Mouse (Mus musculus): Measurements from ENCODE around the gene Atp6v0a1. TPM values are rescaled to one million over a fixed set of nuclear protein-coding genes. Genes with fewer than 3 reads are reported as not detected.
A peak's percentile ranks its signal among the peaks of the same experiment; 100 is the strongest.

Atp6v0a1 gene
- polyA plus RNA-seq, 1 experiment from 2014 or later, result 26.9 TPM

GRCm38 (mm10) chr11:101086323-101086674, 77.0 kb downstream of the Atp6v0a1 start:
- H3K4me1 ChIP-seq (replicated peaks), result peaks cover 30% of the 10 kb centered on the region
- peaks cover 7% of the 10 kb centered on the region for H3K27me3 ChIP-seq
- peak overlapping the region; percentile 93 for H3K4me2 ChIP-seq
- peak overlapping the region; percentile 85; the same call in 1 of the 2 replicates for H3K9ac ChIP-seq (replicated peaks)
- H3K4me3 ChIP-seq (replicated peaks), result peak overlapping the region; percentile 87
- H3K9me3 ChIP-seq, result no peaks in the 10 kb centered on the region
- 82% methylated on average over 6 of the region's 6 CpGs for WGBS
- no peak for ATAC-seq (ENCODE audit: insufficient number of reproducible peaks, insufficient read depth, low FRiP score, low TSS enrichment, low read depth)
- H3K27ac ChIP-seq, result peak overlapping the region; percentile 83; the same call in 1 of the 2 replicates
- peaks cover 43% of the 10 kb centered on the region for H3K36me3 ChIP-seq

GRCm38 (mm10) chr11:101086756-101087681, 77.8 kb downstream of the Atp6v0a1 start, which contains the start of gene Mlx:
Mlx (plus strand) TSS chr11:101087277.
- Histone ChIP-seq H3K4me3 (replicated peaks) (peak within 1 kb of the TSS; percentile 87), H3K27me3 (no peaks in the 10 kb centered on the region), H3K9me3 (no peaks in the 10 kb centered on the region), H3K27ac (peak within 1 kb of the TSS; percentile 83), H3K9ac (replicated peaks) (peak within 1 kb of the TSS; percentile 85), H3K4me2 (peak within 1 kb of the TSS; percentile 93), H3K36me3 (peaks cover 51% of the 10 kb centered on the region), H3K4me1 (replicated peaks) (peaks cover 30% of the 10 kb centered on the region)
- ATAC-seq (ENCODE audit: insufficient number of reproducible peaks, insufficient read depth, low FRiP score, low TSS enrichment, low read depth), result peak; percentile 75
- WGBS, result 2% methylated on average over 52 of the region's 52 CpGs

- Histone ChIP-seq H3K4me1 (replicated peaks) (peaks cover 30% of the 10 kb centered on the region), H3K27me3 (no peaks in the 10 kb centered on the region), H3K9me3 (no peaks in the 10 kb centered on the region), H3K4me3 (replicated peaks) (peak overlapping the region; percentile 87), H3K36me3 (peaks cover 57% of the 10 kb centered on the region), H3K9ac (replicated peaks) (peak overlapping the region; percentile 85), H3K27ac (peak overlapping the region; percentile 83), H3K4me2 (peak overlapping the region; percentile 93)
- no peak for ATAC-seq (ENCODE audit: insufficient number of reproducible peaks, insufficient read depth, low FRiP score, low TSS enrichment, low read depth)
- WGBS, result 8% methylated on average over 8 of the region's 8 CpGs
Observed at GRCm38 (mm10) chr11:101087682-101088055, 78.4 kb downstream of the Atp6v0a1 start.

GRCm38 (mm10) chr11:101089931-101090330, 80.7 kb downstream of the Atp6v0a1 start:
- no peak for ATAC-seq (ENCODE audit: insufficient number of reproducible peaks, insufficient read depth, low FRiP score, low TSS enrichment, low read depth)
- Histone ChIP-seq H3K36me3 (peaks cover 67% of the 10 kb centered on the region), H3K4me1 (replicated peaks) (peaks cover 33% of the 10 kb centered on the region), H3K27me3 (no peaks in the 10 kb centered on the region), H3K9ac (replicated peaks) (no peak overlapping the region), H3K27ac (no peak overlapping the region), H3K9me3 (no peaks in the 10 kb centered on the region), H3K4me3 (replicated peaks) (no peak overlapping the region), H3K4me2 (no peak overlapping the region)
- 90% methylated on average over 1 of the region's 1 CpGs for WGBS

- Histone ChIP-seq H3K4me2 (peak overlapping the region; percentile 67), H3K4me1 (replicated peaks) (peaks cover 10% of the 10 kb centered on the region), H3K36me3 (peaks cover 79% of the 10 kb centered on the region), H3K27ac (peak overlapping the region; percentile 46; the same call in 1 of the 2 replicates), H3K27me3 (no peaks in the 10 kb centered on the region), H3K9me3 (no peaks in the 10 kb centered on the region), H3K4me3 (replicated peaks) (peak overlapping the region; percentile 72), H3K9ac (replicated peaks) (peak overlapping the region; percentile 64)
- ATAC-seq (ENCODE audit: insufficient number of reproducible peaks, insufficient read depth, low FRiP score, low TSS enrichment, low read depth), result peak; percentile 12; the same call in 1 of the 2 replicates
- under 1% methylated on average over 18 of the region's 18 CpGs for WGBS
Observed at GRCm38 (mm10) chr11:101094930-101095313, 85.7 kb downstream of the Atp6v0a1 start.

GRCm38 (mm10) chr11:101095314-101096024, 86.2 kb downstream of the Atp6v0a1 start, which contains the start of gene Psmc3ip:
Psmc3ip (minus strand) TSS chr11:101095436.
- peak within 1 kb of the TSS; percentile 72 for H3K4me3 ChIP-seq (replicated peaks)

GRCm38 (mm10) chr11:101098231-101098630, 89.0 kb downstream of the Atp6v0a1 start:
- Histone ChIP-seq H3K9ac (replicated peaks) (no peak overlapping the region; the same call in 1 of the 2 replicates), H3K27me3 (no peaks in the 10 kb centered on the region), H3K27ac (no peak overlapping the region), H3K4me1 (replicated peaks) (peaks cover 10% of the 10 kb centered on the region), H3K4me3 (replicated peaks) (no peak overlapping the region), H3K4me2 (no peak overlapping the region), H3K9me3 (no peaks in the 10 kb centered on the region), H3K36me3 (peaks cover 76% of the 10 kb centered on the region)
- ATAC-seq (ENCODE audit: insufficient number of reproducible peaks, insufficient read depth, low FRiP score, low TSS enrichment, low read depth), result no peak
- WGBS, result 90% methylated on average over 8 of the region's 8 CpGs

More at GRCm38 (mm10) chr11:101095314-101096024, 86.2 kb downstream of the Atp6v0a1 start, which contains the start of gene Psmc3ip:
- Histone ChIP-seq H3K4me1 (replicated peaks) (peaks cover 10% of the 10 kb centered on the region), H3K9me3 (no peaks in the 10 kb centered on the region), H3K27me3 (no peaks in the 10 kb centered on the region), H3K36me3 (peaks cover 79% of the 10 kb centered on the region), H3K9ac (replicated peaks) (peak within 1 kb of the TSS; percentile 64), H3K4me2 (peak within 1 kb of the TSS; percentile 67), H3K27ac (peak within 1 kb of the TSS; percentile 46; the same call in 1 of the 2 replicates)
- ATAC-seq (ENCODE audit: insufficient number of reproducible peaks, insufficient read depth, low FRiP score, low TSS enrichment, low read depth), result peak; percentile 90
- 1% methylated on average over 43 of the region's 43 CpGs for WGBS

GRCm38 (mm10) chr11:101103011-101103410, 93.8 kb downstream of the Atp6v0a1 start:
- Histone ChIP-seq H3K27me3 (no peaks in the 10 kb centered on the region), H3K4me3 (replicated peaks) (no peak overlapping the region), H3K27ac (0 out of 2 replicates have a peak overlapping the region, but pooled peaks have one; percentile 37), H3K4me1 (replicated peaks) (no peaks in the 10 kb centered on the region), H3K9me3 (no peaks in the 10 kb centered on the region), H3K9ac (replicated peaks) (no peak overlapping the region), H3K36me3 (peaks cover 76% of the 10 kb centered on the region), H3K4me2 (no peak overlapping the region)
- ATAC-seq (ENCODE audit: insufficient number of reproducible peaks, insufficient read depth, low FRiP score, low TSS enrichment, low read depth), result no peak
- WGBS, result 89% methylated on average over 5 of the region's 5 CpGs

- H3K9me3 ChIP-seq, result no peaks in the 10 kb centered on the region
- no peak overlapping the region for H3K27ac ChIP-seq
- no peak for ATAC-seq (ENCODE audit: insufficient number of reproducible peaks, insufficient read depth, low FRiP score, low TSS enrichment, low read depth)
- no peak overlapping the region for H3K4me3 ChIP-seq (replicated peaks)
- no peak overlapping the region for H3K4me2 ChIP-seq
- no peaks in the 10 kb centered on the region for H3K27me3 ChIP-seq
- peaks cover 26% of the 10 kb centered on the region for H3K36me3 ChIP-seq
- H3K9ac ChIP-seq (replicated peaks), result no peak overlapping the region
- 86% methylated on average over 4 of the region's 4 CpGs for WGBS
- no peaks in the 10 kb centered on the region; the same call in 1 of the 2 replicates for H3K4me1 ChIP-seq (replicated peaks)
Observed at GRCm38 (mm10) chr11:101109351-101109750, 100.1 kb downstream of the Atp6v0a1 start.

GRCm38 (mm10) chr11:101110708-101111107, 101.5 kb downstream of the Atp6v0a1 start:
- Histone ChIP-seq H3K4me1 (replicated peaks) (no peaks in the 10 kb centered on the region; the same call in 1 of the 2 replicates), H3K9ac (replicated peaks) (no peak overlapping the region), H3K4me2 (no peak overlapping the region), H3K27ac (no peak overlapping the region), H3K4me3 (replicated peaks) (no peak overlapping the region), H3K36me3 (peaks cover 13% of the 10 kb centered on the region), H3K9me3 (no peaks in the 10 kb centered on the region), H3K27me3 (no peaks in the 10 kb centered on the region)
- no peak for ATAC-seq (ENCODE audit: insufficient number of reproducible peaks, insufficient read depth, low FRiP score, low TSS enrichment, low read depth)
- 56% methylated on average over 5 of the region's 5 CpGs for WGBS

GRCm38 (mm10) chr11:101111178-101111577, 101.9 kb downstream of the Atp6v0a1 start:
- H3K36me3 ChIP-seq, result peaks cover 14% of the 10 kb centered on the region
- H3K9ac ChIP-seq (replicated peaks), result no peak overlapping the region
- ATAC-seq (ENCODE audit: insufficient number of reproducible peaks, insufficient read depth, low FRiP score, low TSS enrichment, low read depth), result no peak
- H3K4me2 ChIP-seq, result no peak overlapping the region
- H3K4me3 ChIP-seq (replicated peaks), result no peak overlapping the region
- H3K27ac ChIP-seq, result no peak overlapping the region
- no peaks in the 10 kb centered on the region for H3K27me3 ChIP-seq
- H3K4me1 ChIP-seq (replicated peaks), result no peaks in the 10 kb centered on the region; the same call in 1 of the 2 replicates
- 92% methylated on average over 4 of the region's 4 CpGs for WGBS
- H3K9me3 ChIP-seq, result no peaks in the 10 kb centered on the region

Measured in limb, embryonic 12.5 days (tissue).